Mouse (Mus musculus) bone marrow, adult 2 months (tissue): ENCODE measurements around the gene Abca8b.

Source experiments
- CTCF ChIP-seq: fragments of 200-500 bp; IDR thresholded peaks from 2 replicates; pipeline ENCODE4 v1.5.1; 2011; ENCODE audit warnings: low read length, control low read depth; ENCODE audit not compliant: control insufficient read depth, insufficient read depth
- POLR2A ChIP-seq: fragments of 200-500 bp; IDR thresholded peaks from 2 replicates; pipeline ENCODE4 v1.6.1; 2011; ENCODE audit warnings: low read depth, mild to moderate bottlenecking, control low read depth, low read length, borderline replicate concordance; ENCODE audit not compliant: control insufficient read depth

DNA sequence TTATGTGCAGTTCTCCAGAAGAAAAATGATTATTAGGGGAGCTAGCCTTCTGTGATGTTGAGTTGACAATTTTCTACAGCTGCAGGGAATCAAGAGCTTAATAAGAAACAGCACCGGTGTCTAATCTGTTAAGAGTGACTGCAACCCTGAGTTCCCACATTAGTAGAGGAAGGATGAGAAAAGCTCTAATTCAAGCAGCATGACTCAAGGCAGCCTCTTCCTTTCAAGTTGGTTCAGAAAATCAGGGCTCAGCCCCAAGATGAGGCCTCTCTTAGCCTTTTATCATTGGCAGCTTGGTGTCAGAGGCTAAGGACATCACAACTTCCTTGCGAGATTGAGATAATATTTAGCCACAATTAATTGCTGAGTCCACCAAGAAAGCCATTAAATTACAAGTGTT, 85.8 kb downstream of the Abca8b start:
- TF ChIP-seq CTCF (no peak), POLR2A (no peak)
